In genomic region chr11:100714948-100715347, GRCm38 (mm10) we compare ENCODE assay signal across 28 mouse cellular contexts. TPM values are rescaled to one million over a fixed set of nuclear protein-coding genes. Genes with fewer than 3 reads are reported as not detected.
A peak's percentile ranks its signal among the peaks of the same experiment; 100 is the strongest.
DNase-seq lines count a peak whose midpoint lies in the region; TF ChIP-seq lines count a peak whose summit lies in the region.
"Had no signal": no experiment of that assay in that cellular context is flagged by ENCODE, and none has a peak within 500 bp of the region (broad histone marks: within the 10 kb centered on the region; RNA-seq: fewer than 3 reads in every experiment).

No protein-coding gene starts in this region.

- peaks cover 50% of the 10 kb centered on the region for H3K4me1 ChIP-seq in olfactory bulb, adult 2 months (ENCODE audit: control insufficient read depth, insufficient read depth, low read length)

- H3K27ac ChIP-seq in layer of hippocampus, adult 2 months, result peak overlapping the region; percentile 78
- H3K27ac ChIP-seq in olfactory bulb, adult 2 months (ENCODE audit: insufficient read depth, low read depth, low read length), result 0 out of 2 replicates have a peak overlapping the region, but pooled peaks have one; percentile 12
- H3K27ac ChIP-seq: limb, embryonic 12.5 days; midbrain, embryonic 13.5 days; neural tube, embryonic 15.5 days had no signal

- TF ChIP-seq POLR2A in olfactory bulb, adult 2 months (IDR thresholded peaks at IDR 0.05; ENCODE audit: insufficient read depth, low read depth, low read length), result no peak

- DNase-seq in layer of hippocampus, adult 2 months (ENCODE audit: low spot score in 2 of 2), result peak in 1 of 2 experiments; percentile 50
- no peak for DNase-seq in layer of hippocampus, adult 9-11 months
- peak; percentile 4 for DNase-seq in retina, postnatal 1 day
- no peak for DNase-seq in retina, embryonic 14.5 days (ENCODE audit: low spot score)
- DNase-seq in brain, adult 2 months (ENCODE audit: low read depth, low spot score), result peak; percentile 58
- DNase-seq in frontal cortex, postnatal 10 days (ENCODE audit: low spot score in 2 of 2), result no peak

- no peak; the same call in 1 of the 2 replicates for TF ChIP-seq CTCF in layer of hippocampus, adult 2 months (conservative IDR thresholded peaks at IDR 0.05)
- TF ChIP-seq CTCF in olfactory bulb, adult 2 months (IDR thresholded peaks at IDR 0.05; ENCODE audit: insufficient read depth, low read depth, low read length), result no peak

- WGBS in olfactory bulb, adult 2 months, result 40% methylated on average over 6 of the region's 6 CpGs

- no peak overlapping the region for H3K4me3 ChIP-seq in layer of hippocampus, adult 2 months
- no peak overlapping the region for H3K4me3 ChIP-seq in olfactory bulb, adult 2 months (ENCODE audit: insufficient read depth, low read depth, low read length)
- H3K4me3 ChIP-seq: midbrain, embryonic 13.5 days; neural tube, embryonic 15.5 days had no signal

RNA-seq across cellular contexts. Expression of gene Hspb9, which starts 1.3 kb away (rescaled TPM):
- not detected for total RNA-seq in layer of hippocampus, adult 2 months (2021)
- polyA plus RNA-seq in olfactory bulb, adult 2 months (2012; ENCODE audit: insufficient read depth, insufficient read length, low replicate concordance, missing spikeins), result not detected in 2 replicates
- total RNA-seq: adrenal gland, postnatal 25 days; gastrocnemius, adult 2 months; gastrocnemius, postnatal 36 days; heart, adult 18-20 months; heart, postnatal 10 days; hematopoietic stem cell, adult 5-6 weeks; left cerebral cortex, postnatal 25 days; monocyte, adult 5-6 weeks had no signal
- polyA plus RNA-seq: brain, embryonic 14.5 days; embryonic facial prominence, embryonic 11.5 days; forebrain, embryonic 14.5 days; frontal cortex, adult 2 months; heart, embryonic 12.5 days; limb, embryonic 12.5 days; lung, embryonic 16.5 days; neural tube, embryonic 15.5 days; thymus, postnatal 0 days had no signal

RNA-seq across cellular contexts. Expression of gene Kat2a, which starts 2.7 kb away (rescaled TPM):
- total RNA-seq in layer of hippocampus, adult 2 months (2021), result 10 to 100 TPM; 55.4 to 57.8 TPM
- polyA plus RNA-seq in olfactory bulb, adult 2 months (2012; ENCODE audit: insufficient read depth, insufficient read length, low replicate concordance, missing spikeins), result not detected in 2 replicates

RNA-seq across cellular contexts. Expression of gene Dhx58, which starts 10.9 kb away (rescaled TPM):
- 1 to 10 TPM; 1.6 to 2.3 TPM for total RNA-seq in layer of hippocampus, adult 2 months (2021)
- not detected in 2 replicates for polyA plus RNA-seq in olfactory bulb, adult 2 months (2012; ENCODE audit: insufficient read depth, insufficient read length, low replicate concordance, missing spikeins)

RNA-seq across cellular contexts. Expression of gene Zfp385c, which starts 22.7 kb away (rescaled TPM):
- total RNA-seq in layer of hippocampus, adult 2 months (2021), result under 1 TPM; 0.20 to 0.67 TPM
- not detected in 2 replicates for polyA plus RNA-seq in olfactory bulb, adult 2 months (2012; ENCODE audit: insufficient read depth, insufficient read length, low replicate concordance, missing spikeins)
- polyA plus RNA-seq: forebrain, embryonic 14.5 days; G1E; liver, embryonic 16.5 days; Patski had no signal

RNA-seq across cellular contexts. Expression of gene Rab5c, which starts 23.1 kb away (rescaled TPM):
- 100 to 1,000 TPM; 137 to 148 TPM for total RNA-seq in layer of hippocampus, adult 2 months (2021)
- not detected in 2 replicates for polyA plus RNA-seq in olfactory bulb, adult 2 months (2012; ENCODE audit: insufficient read depth, insufficient read length, low replicate concordance, missing spikeins)

Comparison
In these comparisons a context has a peak if more than half of its experiments do, and no peak if none do; other contexts are left out.
1. DNase-seq: peak in retina, postnatal 1 day (single experiment) and brain, adult 2 months (single experiment); none in layer of hippocampus, adult 9-11 months (single experiment), retina, embryonic 14.5 days (single experiment) and frontal cortex, postnatal 10 days (0 of 2).